Mouse (Mus musculus): Measurements from ENCODE around the gene Fbxl19.

Fbxl19 gene

GRCm38 (mm10) chr7:127797076-127797845, 52.9 kb downstream of the Fbxl19 start:
- in situ Hi-C loops (cut with MboI; ENCODE audit: unreplicated experiment in 2 of 2) = loop anchor here (25.0 kb wide), 1 partner anchor 915 kb away; no protein-coding TSS in a partner anchor

- in situ Hi-C loops (cut with MboI; ENCODE audit: unreplicated experiment in 2 of 2) = loop anchor here (25.0 kb wide), 1 partner anchor 914 kb away; no protein-coding TSS in a partner anchor
Measured at GRCm38 (mm10) chr7:127798591-127798990, 54.2 kb downstream of the Fbxl19 start.

GRCm38 (mm10) chr7:127799211-127799610, 54.9 kb downstream of the Fbxl19 start:
- in situ Hi-C loops (cut with MboI; ENCODE audit: unreplicated experiment in 2 of 2) = loop anchor here (25.0 kb wide), 1 partner anchor 913 kb away; no protein-coding TSS in a partner anchor

GRCm38 (mm10) chr7:127799738-127800137, 55.4 kb downstream of the Fbxl19 start:
- in situ Hi-C loops (cut with MboI; ENCODE audit: unreplicated experiment in 2 of 2) = loop anchor here (10.0 to 25.0 kb wide), 2 partner anchors 145 to 913 kb away; partner anchors contain the start of gene Prss36 (in 1 of the 2)

- in situ Hi-C loops (cut with MboI; ENCODE audit: unreplicated experiment in 2 of 2) = loop anchor here in 1 of 2 experiments (10.0 kb wide), 1 partner anchor 144 kb away; the partner anchor contains the start of gene Prss36
Measured at GRCm38 (mm10) chr7:127800435-127801009, 56.2 kb downstream of the Fbxl19 start, which contains the start of gene Hsd3b7. TSS of gene Hsd3b7 (plus strand) at chr7:127800604.

GRCm38 (mm10) chr7:127801010-127801621, 56.8 kb downstream of the Fbxl19 start:
- in situ Hi-C loops (cut with MboI; ENCODE audit: unreplicated experiment in 2 of 2) = loop anchor here in 1 of 2 experiments (10.0 kb wide), 1 partner anchor 144 kb away; the partner anchor contains the start of gene Prss36

GRCm38 (mm10) chr7:127802313-127802712, 58.0 kb downstream of the Fbxl19 start:
- in situ Hi-C loops (cut with MboI; ENCODE audit: unreplicated experiment in 2 of 2) = loop anchor here in 1 of 2 experiments (10.0 kb wide), 1 partner anchor 142 kb away; the partner anchor contains the start of gene Prss36

GRCm38 (mm10) chr7:127808821-127809220, 64.5 kb downstream of the Fbxl19 start:
- in situ Hi-C loops (cut with MboI; ENCODE audit: unreplicated experiment in 2 of 2) = loop anchor here in 1 of 2 experiments (10.0 kb wide), 1 partner anchor 136 kb away; the partner anchor contains the start of gene Prss36

GRCm38 (mm10) chr7:127809846-127810245, 65.5 kb downstream of the Fbxl19 start:
- in situ Hi-C loops (cut with MboI; ENCODE audit: unreplicated experiment in 2 of 2) = loop anchor here in 1 of 2 experiments (10.0 kb wide), 1 partner anchor 135 kb away; the partner anchor contains the start of gene Prss36

- in situ Hi-C loops (cut with MboI; ENCODE audit: unreplicated experiment in 2 of 2) = no loop called here
Measured at GRCm38 (mm10) chr7:127810650-127811049, 66.3 kb downstream of the Fbxl19 start.

- in situ Hi-C loops (cut with MboI; ENCODE audit: unreplicated experiment in 2 of 2) = no loop called here
Measured at GRCm38 (mm10) chr7:127811240-127811639, 66.9 kb downstream of the Fbxl19 start.

GRCm38 (mm10) chr7:127812292-127812691, 67.9 kb downstream of the Fbxl19 start:
- in situ Hi-C loops (cut with MboI; ENCODE audit: unreplicated experiment in 2 of 2) = no loop called here

- in situ Hi-C loops (cut with MboI; ENCODE audit: unreplicated experiment in 2 of 2) = no loop called here
Measured at GRCm38 (mm10) chr7:127813821-127814220, 69.5 kb downstream of the Fbxl19 start.

- in situ Hi-C loops (cut with MboI; ENCODE audit: unreplicated experiment in 2 of 2) = no loop called here
Measured at GRCm38 (mm10) chr7:127814241-127814921, 70.0 kb downstream of the Fbxl19 start.

GRCm38 (mm10) chr7:127815116-127815665, 70.8 kb downstream of the Fbxl19 start:
- in situ Hi-C loops (cut with MboI; ENCODE audit: unreplicated experiment in 2 of 2) = no loop called here

- in situ Hi-C loops (cut with MboI; ENCODE audit: unreplicated experiment in 2 of 2) = no loop called here
Measured at GRCm38 (mm10) chr7:127815954-127816821, 71.8 kb downstream of the Fbxl19 start.

GRCm38 (mm10) chr7:127817053-127817452, 72.7 kb downstream of the Fbxl19 start:
- in situ Hi-C loops (cut with MboI; ENCODE audit: unreplicated experiment in 2 of 2) = no loop called here

GRCm38 (mm10) chr7:127817776-127818175, 73.4 kb downstream of the Fbxl19 start:
- in situ Hi-C loops (cut with MboI; ENCODE audit: unreplicated experiment in 2 of 2) = no loop called here

All from v-Abl transformed pro-B cells (cell line).